Mouse (Mus musculus): ENCODE measurements around the gene Khdc3.
"Not testable (repeated sequence)": the region's sequence is repeated elsewhere in the genome, so short reads cannot be mapped to it uniquely, and the experiment has no call there.

Khdc3 gene

GRCm38 (mm10) chr9:73102181-73102580, 545 bp downstream of the Khdc3 start, which contains the start of gene Gm20509:
Gene Gm20509, plus strand, starts transcription at chr9:73102470.
- DNase-seq (ENCODE audit: low spot score) = no peak

- DNase-seq (ENCODE audit: low spot score) = peak; percentile 30
Observed at GRCm38 (mm10) chr9:73103159-73103879, 1.7 kb downstream of the Khdc3 start.

- DNase-seq (ENCODE audit: low spot score) = no peak
Observed at GRCm38 (mm10) chr9:73103880-73104198, 2.2 kb downstream of the Khdc3 start.

GRCm38 (mm10) chr9:73105141-73105540, 3.5 kb downstream of the Khdc3 start:
- no peak for DNase-seq (ENCODE audit: low spot score)

- DNase-seq (ENCODE audit: low spot score) = no peak
Observed at GRCm38 (mm10) chr9:73105771-73106170, 4.1 kb downstream of the Khdc3 start.

GRCm38 (mm10) chr9:73112919-73113906, 11.6 kb downstream of the Khdc3 start, which contains the start of gene Rsl24d1:
Gene Rsl24d1, plus strand, starts transcription at chr9:73113426.
- DNase-seq (ENCODE audit: low spot score) = peak; percentile 94

GRCm38 (mm10) chr9:73116704-73117103, 15.1 kb downstream of the Khdc3 start:
- not testable (repeated sequence) for DNase-seq (ENCODE audit: low spot score)

GRCm38 (mm10) chr9:73118012-73118411, 16.4 kb downstream of the Khdc3 start:
- no peak for DNase-seq (ENCODE audit: low spot score)

GRCm38 (mm10) chr9:73121735-73122134, 20.1 kb downstream of the Khdc3 start:
- DNase-seq (ENCODE audit: low spot score) = peak; percentile 23

- DNase-seq (ENCODE audit: low spot score) = no peak
Observed at GRCm38 (mm10) chr9:73125043-73125570, 23.5 kb downstream of the Khdc3 start.

GRCm38 (mm10) chr9:73127457-73127856, 25.8 kb downstream of the Khdc3 start:
- DNase-seq (ENCODE audit: low spot score) = no peak

GRCm38 (mm10) chr9:73129875-73130274, 28.2 kb downstream of the Khdc3 start:
- DNase-seq (ENCODE audit: low spot score) = no peak

- DNase-seq (ENCODE audit: low spot score) = no peak
Observed at GRCm38 (mm10) chr9:73130529-73130928, 28.9 kb downstream of the Khdc3 start.

GRCm38 (mm10) chr9:73137341-73137886, 35.8 kb downstream of the Khdc3 start:
- peak; percentile 41 for DNase-seq (ENCODE audit: low spot score)

Data from embryo, embryonic 10 days (tissue).